Mouse (Mus musculus): ENCODE results near the gene Olfr128.
"Not testable (repeated sequence)": the region's sequence is repeated elsewhere in the genome, so short reads cannot be mapped to it uniquely, and the experiment has no call there.

Olfr128 gene

DNA sequence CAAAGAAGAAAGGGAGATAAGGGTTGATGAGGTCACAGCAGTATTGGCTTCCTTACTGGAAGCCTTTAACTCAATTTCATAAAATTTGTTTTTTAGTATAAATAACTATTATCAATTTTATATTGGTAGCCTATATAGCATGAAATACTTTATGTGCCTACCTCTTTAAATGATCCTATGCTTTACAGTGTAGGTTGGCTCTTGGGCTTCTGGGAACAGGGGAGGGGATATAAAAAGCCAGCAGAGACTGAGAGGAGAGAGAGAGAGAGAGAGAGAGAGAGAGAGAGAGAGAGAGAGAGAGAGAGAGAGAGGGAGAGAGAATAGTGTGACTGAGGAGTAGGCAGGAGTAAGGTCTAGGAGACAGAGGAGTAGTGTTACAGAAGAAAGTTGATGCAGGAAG is at the start of gene Olfr128:
Olfr128 (plus strand) TSS at position 301 of the 400 bp plus-strand sequence.
- no peak for DNase-seq

DNA sequence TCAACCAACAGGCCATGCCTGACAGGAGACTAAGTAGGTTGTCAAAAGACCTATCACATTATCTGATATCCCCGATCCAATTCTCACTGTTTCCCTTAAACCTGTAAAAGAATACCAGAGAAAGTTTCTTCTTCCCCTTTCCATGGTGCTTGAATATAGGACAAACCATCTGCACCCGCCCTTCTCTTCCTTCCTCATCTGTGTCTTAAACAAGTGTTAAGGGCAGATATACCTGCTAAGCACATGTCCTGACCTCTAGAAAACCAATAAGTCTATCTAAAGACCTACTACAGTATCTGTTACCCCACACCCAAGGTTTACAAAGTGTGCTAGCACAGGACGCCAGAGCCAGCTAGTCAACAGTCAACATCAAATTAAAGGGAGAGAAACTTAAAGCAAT is 46.5 kb upstream of the Olfr128 start:
- no peak for DNase-seq

DNA sequence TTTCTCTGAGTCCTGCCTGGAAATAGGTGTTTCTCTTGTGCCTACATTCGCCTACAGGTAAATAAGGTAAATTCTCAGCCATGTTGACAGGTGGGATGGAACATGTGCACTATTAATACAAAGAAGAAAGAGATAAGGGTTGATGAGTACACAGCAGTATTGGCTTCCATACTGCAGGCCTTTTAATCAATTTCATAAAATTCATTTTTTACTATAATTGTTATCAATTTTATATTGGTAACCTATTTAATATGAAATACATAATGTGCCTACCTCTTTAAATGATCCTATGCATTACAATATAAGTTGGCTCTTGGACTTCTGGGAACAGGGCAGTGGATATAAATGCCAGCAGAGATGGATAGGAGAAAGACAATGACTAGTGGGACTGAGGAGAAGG is 20.2 kb upstream of the Olfr128 start, which contains the start of gene Olfr127:
Olfr127 (plus strand) TSS at position 301 of the 400 bp plus-strand sequence.
- no peak for DNase-seq

DNA sequence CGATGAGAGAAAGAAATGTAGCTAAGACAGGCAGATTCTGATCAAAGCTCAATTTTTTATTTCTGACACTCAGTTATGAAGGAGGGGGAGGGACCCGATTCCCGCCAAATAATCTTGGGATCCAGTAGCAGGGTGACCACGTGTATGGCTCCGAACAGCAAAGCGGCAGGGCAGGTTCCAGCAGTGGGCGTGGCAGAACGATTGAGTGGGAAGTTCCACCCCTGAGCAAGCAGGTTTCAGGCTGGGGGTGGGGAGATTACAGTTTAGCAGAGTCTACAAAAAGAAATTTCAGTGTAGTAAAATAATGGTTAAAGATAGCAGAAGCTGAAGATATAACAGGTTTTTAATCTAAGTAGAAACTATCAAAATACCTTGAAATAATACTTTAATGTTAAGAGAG is 13.5 kb upstream of the Olfr128 start:
- DNase-seq, result not testable (repeated sequence)

DNA sequence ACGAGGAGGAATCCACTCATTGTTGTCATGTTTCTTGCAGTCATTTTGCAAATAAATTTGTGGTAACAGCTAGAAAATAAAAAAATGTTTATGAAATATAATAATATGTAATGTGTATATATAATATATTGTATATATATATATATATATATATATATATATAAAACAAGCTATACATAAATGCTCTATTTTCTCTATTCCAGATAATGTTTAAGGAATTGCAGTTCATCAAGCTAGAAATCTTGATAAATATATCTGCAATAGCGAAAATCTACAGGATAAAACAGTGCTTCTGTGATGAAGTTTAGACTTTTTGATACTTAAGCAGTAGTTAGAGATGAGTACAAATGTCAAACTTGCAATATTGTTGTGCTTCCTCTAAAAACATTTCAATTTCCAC is 32.6 kb downstream of the Olfr128 start, which contains the start of gene Olfr761:
Olfr761 (minus strand) TSS at position 101 of the 400 bp plus-strand sequence.
- DNase-seq, result no peak

DNA sequence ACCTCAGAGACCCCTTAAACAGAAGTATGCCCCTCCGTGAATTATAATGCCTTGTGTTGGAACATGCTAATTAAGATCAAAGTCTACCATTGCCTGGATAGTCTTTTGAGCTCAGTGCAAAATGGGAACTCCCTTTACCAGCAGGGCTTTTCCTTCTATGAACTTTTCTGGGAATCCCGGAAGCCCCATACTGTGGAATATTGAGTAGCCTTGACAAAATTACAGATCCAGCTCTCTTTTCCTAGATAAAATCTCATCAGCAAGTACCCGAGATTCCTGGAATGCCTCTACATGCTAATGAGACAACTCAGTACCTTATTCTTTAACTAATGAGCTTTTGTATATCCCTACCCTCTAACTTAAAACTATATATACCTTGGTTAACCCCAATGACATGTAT is 53.2 kb downstream of the Olfr128 start:
- no peak for DNase-seq

Measured in layer of hippocampus, adult 9-11 months (tissue).